Mouse (Mus musculus) layer of hippocampus, postnatal 36 days (tissue): ENCODE results near the gene Dpf1. TPM values are rescaled to one million over a fixed set of nuclear protein-coding genes. Genes with fewer than 3 reads are reported as not detected.

ENCODE experiments used
- DNase-seq, 2 experiments: peaks; one replicate each; pipeline ENCODE4 v3.0.0; 2022
- total RNA-seq, 2 experiments: library from RNA; stranded (reverse); gene quantifications; 2 replicates each; pipeline ENCODE4 v1.2.3; 2021

Gene Dpf1
- total RNA-seq, result 100 to 1,000 TPM; 108 to 109 TPM

DNA sequence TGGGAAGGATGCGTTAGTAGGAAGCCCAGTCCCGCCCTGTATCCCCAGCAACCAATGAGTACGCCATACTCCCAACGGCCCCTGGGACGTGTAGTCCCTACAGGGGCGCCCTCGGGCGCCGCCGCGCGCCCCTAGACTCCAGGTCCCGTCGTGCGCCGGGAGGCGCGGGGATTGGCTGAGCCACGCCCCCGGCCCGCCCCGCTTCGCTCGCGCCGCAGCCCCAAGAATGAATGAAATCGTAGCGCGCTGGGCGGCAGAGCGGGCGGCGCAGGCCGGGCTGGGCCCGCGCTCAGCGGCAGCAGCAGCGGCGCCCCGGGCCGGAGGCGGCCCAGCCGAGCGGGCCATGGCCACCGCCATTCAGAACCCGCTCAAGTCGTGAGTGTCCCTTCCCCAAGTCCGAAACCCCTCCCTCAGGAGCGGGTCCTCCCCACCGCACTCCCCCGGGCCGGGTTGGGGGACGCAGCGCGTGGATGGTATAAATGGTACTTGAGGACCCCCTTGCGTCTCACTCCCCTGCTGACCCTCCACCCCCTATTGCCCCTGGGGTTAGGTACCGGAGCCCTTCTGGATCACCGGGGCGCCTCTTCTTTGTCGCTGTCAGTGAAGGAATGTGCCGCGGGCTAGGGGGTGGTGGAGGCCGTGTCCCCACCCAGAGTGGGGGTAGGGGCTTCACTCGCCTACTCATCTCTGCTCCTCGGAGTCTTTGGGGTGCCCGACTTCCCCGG, at the start of gene Dpf1:
Gene Dpf1 (plus strand): TSS at position 214 of the 725 bp plus-strand sequence.
- DNase-seq, result peak; percentile 88 to 90

DNA sequence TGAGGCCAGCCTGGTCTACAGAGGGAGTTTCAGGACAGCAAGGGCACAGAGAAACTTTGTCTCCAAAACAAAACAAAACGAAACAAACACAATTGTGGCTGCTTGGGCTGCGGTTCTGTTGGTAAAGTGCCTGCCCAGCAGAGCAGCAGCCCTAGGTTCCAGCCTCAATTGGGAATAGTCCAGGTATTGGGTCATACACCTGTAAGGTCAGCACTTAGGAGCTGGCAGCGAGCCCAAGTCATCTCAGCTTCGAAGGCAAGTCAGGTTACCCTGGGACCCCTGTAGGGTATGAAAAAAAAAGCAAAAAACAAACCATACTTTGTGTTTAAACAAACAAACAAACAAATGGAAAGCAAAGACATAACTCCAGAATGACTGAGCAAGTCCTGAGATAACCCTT, 47.9 kb upstream of the Dpf1 start:
- DNase-seq, result no peak

GRCm38 (mm10) chr7:29257368-29257767, 46.4 kb upstream of the Dpf1 start:
- no peak for DNase-seq

- DNase-seq, result no peak
Observed at GRCm38 (mm10) chr7:29259781-29260730, 43.7 kb upstream of the Dpf1 start.

DNA sequence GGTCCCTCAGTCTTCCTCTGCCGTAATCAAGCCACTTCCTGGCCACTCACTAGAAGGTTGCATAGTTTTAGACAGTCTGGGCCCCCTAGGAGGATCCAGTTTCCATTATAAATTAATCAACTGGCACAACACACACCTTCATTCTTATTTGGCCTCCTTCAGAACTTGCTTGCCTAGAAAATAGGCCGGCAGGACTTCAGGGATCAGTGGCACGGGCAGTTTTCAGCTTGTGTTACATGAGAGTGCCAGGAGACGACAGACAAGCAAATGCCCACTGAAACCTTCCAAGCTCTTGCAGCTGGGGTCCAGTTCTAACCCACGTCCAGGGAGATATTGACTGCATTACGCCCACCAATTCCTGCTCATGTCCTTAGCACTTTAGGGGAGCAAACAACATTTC, 41.6 kb upstream of the Dpf1 start:
- no peak for DNase-seq

- no peak for DNase-seq
Observed at GRCm38 (mm10) chr7:29263831-29264230, 39.9 kb upstream of the Dpf1 start.

DNA sequence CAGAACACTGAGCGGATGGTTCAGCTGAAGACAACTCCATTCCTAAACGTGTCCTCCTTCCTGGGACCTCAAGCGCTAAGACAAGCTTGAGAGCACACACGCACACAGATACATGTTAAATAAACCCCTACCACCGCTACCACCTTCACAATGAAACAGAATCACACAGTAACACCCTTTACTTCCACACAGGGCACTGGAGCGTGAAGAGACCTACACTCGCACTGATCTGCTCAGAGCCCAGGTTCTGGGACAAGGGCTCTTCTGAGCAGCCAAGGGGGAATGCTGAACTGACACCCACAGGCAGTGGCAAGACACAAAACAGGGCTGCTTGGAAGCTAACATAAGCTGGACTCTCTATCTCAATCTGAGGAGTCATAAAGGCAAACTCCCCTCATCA, 38.1 kb upstream of the Dpf1 start:
- DNase-seq, result no peak

DNA sequence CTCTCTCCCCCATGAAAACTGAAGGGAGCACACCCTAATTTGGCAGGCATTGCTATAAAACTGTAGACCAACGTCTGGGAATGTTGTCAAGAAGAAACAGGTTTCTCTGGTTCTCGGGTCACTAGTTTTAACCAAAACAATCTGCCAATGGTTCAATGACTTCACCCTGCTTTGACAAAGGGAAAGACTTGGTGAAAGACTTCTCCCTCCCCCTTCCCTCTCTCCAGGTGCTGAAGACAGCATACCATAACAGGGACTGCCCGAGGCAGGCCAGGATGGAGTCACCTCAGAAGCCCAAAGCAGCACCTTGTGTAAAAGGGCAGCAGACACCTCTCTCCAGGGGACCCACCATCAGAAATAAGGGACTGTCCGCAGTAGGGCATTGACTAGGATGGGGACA, 36.8 kb upstream of the Dpf1 start:
- no peak for DNase-seq

- DNase-seq, result no peak
Observed at GRCm38 (mm10) chr7:29270445-29270844, 33.3 kb upstream of the Dpf1 start.

DNA sequence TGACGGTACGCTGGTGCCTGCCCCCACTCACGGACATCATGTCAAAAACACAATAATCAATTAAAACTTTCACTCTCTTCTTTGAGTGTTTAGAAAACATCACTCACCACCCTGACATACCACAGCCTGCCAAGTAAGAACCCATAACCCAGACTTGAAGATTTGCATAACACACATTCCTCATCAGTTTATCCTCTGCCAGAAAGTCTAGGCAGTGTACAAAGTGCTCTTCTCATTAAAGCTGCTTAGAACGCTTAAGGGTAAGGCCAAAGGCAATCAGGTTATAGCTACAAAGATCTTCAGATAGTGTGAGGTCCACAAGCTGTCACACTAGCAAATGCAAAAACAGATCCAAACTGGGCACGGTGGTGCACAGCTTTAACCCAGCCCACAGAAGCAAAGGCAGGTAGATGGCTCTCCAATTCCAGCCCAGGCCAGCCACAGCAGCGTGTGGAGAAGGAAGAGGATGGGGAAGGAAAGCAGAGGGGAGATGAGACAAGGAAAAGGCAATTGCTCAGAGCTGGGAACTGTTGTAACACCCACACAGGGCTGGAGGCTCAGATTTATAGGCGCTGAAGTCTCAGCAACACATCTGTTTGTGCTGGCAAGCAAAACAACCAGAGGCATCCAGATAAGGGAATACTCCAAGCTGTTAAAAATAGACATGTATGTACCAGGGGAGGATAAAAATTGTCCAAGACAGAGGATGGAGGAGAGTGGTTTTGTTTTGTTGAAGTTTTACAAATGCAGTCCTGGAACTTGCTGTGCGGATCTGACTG, 31.9 kb upstream of the Dpf1 start:
- no peak for DNase-seq

GRCm38 (mm10) chr7:29276715-29277114, 27.0 kb upstream of the Dpf1 start:
- DNase-seq, result no peak

DNA sequence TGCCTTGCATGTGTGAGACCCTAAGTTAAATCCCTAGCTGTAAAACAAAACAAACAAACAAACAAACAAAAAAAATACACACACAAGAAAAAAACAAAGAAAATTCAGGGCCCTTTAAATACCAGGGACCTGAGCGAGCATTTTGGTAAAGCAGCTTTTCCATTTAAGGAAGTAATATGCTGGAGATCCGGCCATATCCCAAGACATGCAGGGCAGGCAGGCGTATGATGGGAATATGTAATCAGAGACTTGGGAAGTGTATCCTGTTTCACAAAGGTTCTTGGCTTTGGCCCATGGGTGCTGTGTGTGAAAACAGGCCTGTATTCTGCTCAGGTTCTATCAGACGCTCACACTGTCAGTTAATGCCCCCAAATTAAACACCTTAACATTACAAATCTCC, 26.2 kb upstream of the Dpf1 start:
- no peak for DNase-seq

GRCm38 (mm10) chr7:29279261-29279660, 24.5 kb upstream of the Dpf1 start:
- DNase-seq, result no peak

DNA sequence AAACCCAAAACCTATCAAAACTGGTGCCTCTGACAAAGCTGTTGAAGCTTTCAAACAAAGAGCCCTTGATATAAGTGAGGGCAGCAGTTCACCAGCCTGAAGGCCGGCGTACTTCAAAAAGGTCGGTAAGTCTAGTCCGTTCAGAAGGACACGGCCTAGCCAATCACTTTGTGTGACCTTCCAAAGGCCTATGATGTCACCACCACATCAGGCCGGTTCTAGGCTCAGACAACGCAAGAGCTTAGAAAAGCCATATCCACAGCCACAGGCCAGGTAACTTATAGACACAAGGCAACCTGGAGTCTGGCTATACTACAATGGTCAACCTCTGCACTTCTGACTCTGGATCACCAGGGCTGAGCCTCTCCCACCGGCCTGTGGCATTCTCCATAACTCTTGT, 23.8 kb upstream of the Dpf1 start:
- DNase-seq, result no peak

DNA sequence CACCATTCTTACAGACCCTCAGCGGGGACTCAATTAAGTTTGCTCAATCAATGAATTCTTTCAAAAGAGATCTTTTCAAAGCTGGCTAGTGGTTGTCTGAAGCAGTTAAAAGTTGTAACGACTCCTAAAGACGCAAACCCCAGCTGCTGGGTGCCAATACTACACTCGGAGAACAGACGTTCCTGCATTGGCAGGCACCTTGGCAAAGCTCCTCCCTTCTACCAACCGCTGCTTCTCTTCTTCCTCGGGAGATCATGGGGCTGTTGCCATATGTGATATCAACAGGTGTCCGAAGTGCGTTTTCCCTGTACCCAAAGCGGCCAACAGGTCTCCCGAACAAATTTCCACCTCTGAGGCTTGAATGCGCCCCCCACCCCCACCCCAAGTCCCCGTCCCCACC, 22.9 kb upstream of the Dpf1 start:
- DNase-seq, result no peak

- no peak for DNase-seq
Observed at GRCm38 (mm10) chr7:29281201-29282073, 22.3 kb upstream of the Dpf1 start, which contains the start of gene Spint2. Gene Spint2 (minus strand): TSS chr7:29281912.

- DNase-seq, result no peak
Observed at GRCm38 (mm10) chr7:29282074-29282554, 21.6 kb upstream of the Dpf1 start.

DNA sequence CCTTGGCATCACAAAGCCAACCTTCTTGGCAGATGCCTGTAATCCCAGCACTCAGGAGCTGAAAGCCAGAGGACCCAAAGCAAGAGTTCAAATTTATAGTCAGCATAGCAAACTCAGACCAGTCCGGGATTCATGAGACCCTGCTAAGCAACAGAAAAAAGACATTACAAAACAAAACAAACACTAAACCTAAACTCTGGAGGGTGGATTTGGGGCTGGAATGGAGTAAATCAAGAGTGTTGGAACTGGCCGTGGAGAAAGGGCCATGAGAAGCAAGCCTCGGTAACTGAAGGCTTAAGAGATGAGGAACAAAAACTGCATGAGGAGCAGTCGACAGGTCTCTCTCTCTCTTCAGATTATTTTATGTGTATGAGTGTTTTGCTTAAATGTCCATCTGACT, 19.9 kb upstream of the Dpf1 start:
- no peak for DNase-seq

GRCm38 (mm10) chr7:29284523-29284922, 19.2 kb upstream of the Dpf1 start:
- no peak for DNase-seq

- DNase-seq, result no peak
Observed at GRCm38 (mm10) chr7:29287481-29287880, 16.3 kb upstream of the Dpf1 start.

DNA sequence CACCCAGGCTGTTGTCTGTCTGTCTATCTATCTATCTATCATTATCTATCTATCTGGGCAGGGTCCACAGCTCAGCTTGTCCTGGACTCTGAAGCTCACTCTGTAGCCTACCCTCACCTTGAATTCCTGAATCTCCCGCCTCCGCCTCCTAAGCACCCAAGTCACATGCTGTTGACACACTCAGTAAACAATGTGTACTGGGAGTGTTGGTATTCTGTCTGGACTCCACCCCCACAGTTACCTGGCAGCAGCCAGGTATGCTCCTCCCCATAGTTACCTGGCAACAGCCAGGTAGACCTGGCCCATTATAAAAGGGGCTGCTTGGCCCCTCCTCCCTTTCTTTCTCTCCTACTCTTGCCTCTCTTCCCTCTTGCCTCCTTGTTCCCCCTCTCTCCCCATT, 15.7 kb upstream of the Dpf1 start:
- no peak for DNase-seq
